Mouse (Mus musculus): ENCODE measurements around the gene Zfpm1.

DNA sequence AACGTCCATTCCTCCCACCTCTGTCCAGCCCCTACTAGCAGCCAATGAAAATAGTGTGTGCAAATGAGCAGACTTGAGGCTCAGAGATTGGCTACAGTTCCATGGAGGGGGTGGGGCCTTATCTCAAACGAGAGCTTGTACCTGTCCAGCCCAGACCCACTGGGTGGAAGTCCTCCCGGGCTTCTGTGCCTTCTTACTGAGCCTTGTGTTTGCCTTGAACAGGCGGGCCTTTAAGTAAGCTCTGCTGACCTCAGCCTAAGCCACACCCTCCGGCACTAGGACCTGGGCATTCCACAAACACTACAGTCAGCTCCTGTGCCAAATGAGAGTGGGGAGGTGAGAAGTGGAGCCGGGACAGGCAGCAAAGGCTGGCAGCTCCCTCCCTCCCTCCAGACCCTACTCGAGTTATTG lies 12.3 kb downstream of the Zfpm1 start:
- TF ChIP-seq CTCF (IDR thresholded peaks at IDR 0.05; ENCODE audit: extremely low read depth, insufficient read depth, low read length) (no peak), POLR2A (IDR thresholded peaks at IDR 0.05; ENCODE audit: extremely low read depth, insufficient read depth, low read length) (no peak)

All from cortical plate, adult 2 months (tissue).